Mouse (Mus musculus) left cerebral cortex, postnatal 36 days (tissue): ENCODE results near the gene Gm14862. TPM values are rescaled to one million over a fixed set of nuclear protein-coding genes. Genes with fewer than 3 reads are reported as not detected.
"Not testable (repeated sequence)": the region's sequence is repeated elsewhere in the genome, so short reads cannot be mapped to it uniquely, and the experiment has no call there.

Experiments
- DNase-seq, 2 experiments: peaks; one replicate each; pipeline ENCODE4 v3.0.0; 2021 to 2022; ENCODE audit warnings: low spot score in 2 of 2, mixed read lengths in 1 of 2
- intact Hi-C: fragments of 180-260 bp; cut with DNase I; formaldehyde crosslinking; loops from one replicate; pipeline ENCODE4 v1.15.1; 2025
- total RNA-seq, 2 experiments: library from RNA; stranded (reverse); gene quantifications; 2 replicates each; pipeline ENCODE4 v1.2.3; 2021

Gene Gm14862
- total RNA-seq, result not detected

GRCm38 (mm10) chrX:9256766-9257165 lies at the start of gene Gm14862:
Gene Gm14862, minus strand, starts transcription at chrX:9256899.
- no peak for DNase-seq
- intact Hi-C loops, result no loop called here

- DNase-seq, result no peak
- intact Hi-C loops, result no loop called here
Measured at GRCm38 (mm10) chrX:9303455-9303854, 46.8 kb upstream of the Gm14862 start.

DNA sequence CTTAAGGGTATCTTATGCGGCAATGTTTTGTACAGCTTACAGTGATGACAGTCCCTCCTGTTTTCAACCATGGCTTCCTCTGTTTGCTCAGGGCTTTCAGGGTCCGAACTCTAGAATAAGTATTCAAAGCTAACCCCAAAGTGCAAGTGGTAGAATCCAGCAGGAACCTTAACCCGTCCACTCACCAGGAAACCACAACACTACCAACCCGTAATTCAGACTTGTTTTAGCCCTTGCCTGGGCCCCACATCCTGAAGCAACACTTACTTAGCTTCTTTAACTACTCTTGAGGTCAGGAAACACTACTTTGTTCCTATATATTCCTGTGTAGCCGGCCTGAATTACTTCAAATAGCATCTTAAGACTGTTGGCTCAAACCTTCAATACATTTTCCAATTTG lies 46.1 kb upstream of the Gm14862 start:
- intact Hi-C loops, result no loop called here
- DNase-seq, result no peak

DNA sequence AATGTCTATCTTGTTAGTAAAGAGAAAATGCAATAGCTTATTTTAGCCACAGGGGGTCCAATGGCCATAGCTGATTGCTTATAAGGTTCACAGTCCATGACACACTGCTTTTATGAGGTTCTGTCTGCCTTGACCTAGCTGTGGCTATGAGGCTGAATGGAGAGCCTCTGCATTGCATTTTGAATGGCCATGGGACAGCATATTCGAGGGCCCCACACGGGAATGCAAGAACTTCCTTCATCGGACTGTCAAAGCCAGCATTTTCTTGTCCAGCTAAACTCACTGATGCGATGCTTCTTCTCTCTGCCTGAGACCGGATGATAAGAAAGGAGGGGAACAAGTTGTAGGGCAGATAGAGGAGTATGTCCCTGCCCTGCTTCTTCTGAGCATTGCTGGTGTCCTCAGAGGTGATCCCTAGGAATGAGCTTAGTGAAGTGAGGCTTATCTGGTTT lies 41.7 kb upstream of the Gm14862 start:
- no peak for DNase-seq
- intact Hi-C loops, result no loop called here

GRCm38 (mm10) chrX:9293140-9293829 lies 36.6 kb upstream of the Gm14862 start:
- DNase-seq, intact Hi-C loops: not testable (repeated sequence)

DNA sequence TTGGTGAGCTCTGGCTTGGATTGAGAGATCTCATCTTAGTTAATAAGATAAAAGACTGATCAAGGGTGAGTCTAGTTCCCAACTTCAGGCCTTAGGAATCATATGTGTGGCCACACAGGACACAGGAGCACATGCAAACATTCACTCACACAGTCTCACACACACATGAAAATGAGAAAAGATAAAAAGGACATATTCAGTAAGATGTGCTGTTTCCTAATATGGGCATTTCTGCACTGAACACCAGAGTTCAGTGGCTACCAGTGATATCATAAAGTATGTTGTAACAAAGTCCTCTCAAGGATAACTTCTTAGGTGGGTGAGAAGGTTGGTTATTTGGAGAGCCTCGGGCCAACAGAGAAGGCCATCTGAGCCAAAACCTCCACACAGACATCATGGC lies 26.8 kb upstream of the Gm14862 start, which contains the start of gene H2al1m:
TSS of gene H2al1m (plus strand) at position 301 of the 400 bp plus-strand sequence.
- intact Hi-C loops, DNase-seq: not testable (repeated sequence)

DNA sequence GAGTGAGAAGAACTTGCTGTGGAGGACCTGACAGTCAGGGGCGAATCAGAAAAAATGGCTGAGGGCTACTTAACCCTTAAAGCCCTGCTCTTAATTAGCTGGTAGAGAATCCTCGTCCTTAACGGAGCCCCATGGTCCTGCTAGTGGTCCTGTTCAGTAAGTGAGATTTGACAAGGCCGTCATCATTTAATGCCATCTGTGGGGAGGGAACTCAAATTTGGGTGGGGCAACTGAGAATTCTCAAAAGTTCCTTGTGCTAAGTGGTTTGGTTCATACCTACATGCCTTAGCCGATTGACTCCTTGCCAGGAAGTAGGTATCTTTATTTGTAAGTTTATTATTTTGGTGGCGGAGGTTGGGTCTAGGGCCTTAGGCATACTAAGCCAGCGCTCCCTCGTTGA lies 17.6 kb upstream of the Gm14862 start:
- intact Hi-C loops, result no loop called here
- DNase-seq, result no peak

GRCm38 (mm10) chrX:9273377-9274002 lies 16.8 kb upstream of the Gm14862 start:
- no peak for DNase-seq
- intact Hi-C loops, result no loop called here

DNA sequence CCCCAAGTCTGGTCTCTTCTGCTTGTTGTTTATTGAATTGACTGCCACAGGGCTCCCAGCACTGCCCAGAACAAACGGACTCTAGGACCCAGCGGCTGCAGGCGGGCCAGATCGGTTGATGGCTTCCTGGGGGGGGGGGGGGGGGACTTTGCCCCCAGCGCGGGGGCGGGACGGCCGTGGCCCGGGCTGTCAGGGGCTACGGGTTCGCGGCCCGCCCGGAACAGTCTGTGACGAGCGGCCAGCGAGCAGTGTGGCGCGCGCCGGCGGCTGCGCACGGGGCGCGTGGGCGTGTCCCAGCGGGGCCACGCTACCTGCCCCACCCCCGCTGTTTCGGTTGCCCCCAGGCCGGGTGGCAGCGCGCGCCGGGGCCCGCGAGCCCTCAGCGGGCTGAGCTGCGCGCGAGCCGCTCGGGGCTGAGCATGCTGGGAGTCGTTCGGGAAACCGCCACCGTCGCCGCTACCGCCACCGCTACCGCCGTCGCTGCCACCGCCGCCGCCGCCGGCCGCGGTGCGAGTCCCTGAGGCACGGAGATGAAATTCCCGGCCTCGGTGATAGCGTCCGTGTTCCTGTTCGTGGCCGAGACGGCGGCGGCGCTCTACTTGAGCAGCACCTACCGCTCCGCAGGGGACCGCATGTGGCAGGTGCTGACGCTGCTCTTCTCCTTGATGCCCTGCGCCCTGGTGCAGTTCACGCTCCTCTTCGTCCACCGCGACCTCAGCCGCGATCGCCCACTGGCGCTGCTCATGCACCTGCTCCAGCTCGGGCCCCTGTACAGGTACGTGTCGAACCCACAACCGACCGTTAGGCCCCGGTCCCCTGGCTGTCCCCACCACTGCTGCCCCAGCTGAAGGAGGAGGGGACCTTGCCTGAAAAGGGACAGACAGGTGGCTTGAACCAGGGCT lies 16.0 kb upstream of the Gm14862 start, which contains the start of gene Xk:
TSS of gene Xk (plus strand) at position 297 of the 902 bp plus-strand sequence.
- intact Hi-C loops, result no loop called here
- peak; percentile 38 to 50 for DNase-seq

GRCm38 (mm10) chrX:9271947-9272459 lies 15.3 kb upstream of the Gm14862 start:
- DNase-seq, result no peak
- intact Hi-C loops, result no loop called here

GRCm38 (mm10) chrX:9271112-9271511 lies 14.4 kb upstream of the Gm14862 start:
- intact Hi-C loops, result no loop called here
- no peak for DNase-seq

DNA sequence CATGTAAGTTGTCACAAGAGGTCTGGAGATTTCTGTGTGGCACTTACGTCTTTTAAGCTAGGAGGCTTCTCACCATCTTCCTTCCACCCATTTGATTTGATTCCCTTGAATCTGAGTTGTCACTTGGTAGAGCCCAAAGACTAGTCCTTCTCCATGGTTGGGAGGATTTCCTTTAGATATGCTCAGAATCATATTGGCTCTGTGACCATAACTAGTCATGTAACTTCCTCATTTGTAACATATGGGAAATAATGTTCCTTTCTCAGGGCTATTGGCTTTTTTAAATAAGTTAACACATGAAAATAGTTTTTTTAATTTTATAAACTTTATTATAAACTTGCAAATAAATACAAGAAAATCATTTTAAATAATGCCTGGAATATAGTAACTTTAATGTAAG lies 2.6 kb upstream of the Gm14862 start:
- no peak for DNase-seq
- intact Hi-C loops, result no loop called here

- intact Hi-C loops, result no loop called here
- DNase-seq, result no peak
Measured at GRCm38 (mm10) chrX:9257831-9258230, 1.1 kb upstream of the Gm14862 start.

DNA sequence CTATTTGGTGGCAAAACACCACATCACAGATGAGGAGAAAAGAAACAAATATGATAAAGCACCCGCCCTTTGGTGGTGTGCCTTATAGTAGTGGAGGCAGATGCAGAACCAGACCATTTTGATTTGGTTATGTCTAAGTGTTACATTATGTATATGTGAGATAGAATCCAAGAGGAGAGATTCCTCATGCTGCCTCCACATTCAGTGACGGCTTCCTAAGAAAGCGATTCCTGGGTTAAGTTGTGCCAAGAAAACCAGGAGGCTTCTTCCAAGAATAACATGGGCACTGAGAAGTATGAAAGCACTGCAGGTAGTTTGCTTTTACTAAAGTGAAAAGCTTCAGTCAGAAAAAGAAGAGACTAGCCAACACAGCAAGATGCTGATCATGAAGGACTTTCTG lies 1.8 kb downstream of the Gm14862 start:
- no peak for DNase-seq
- intact Hi-C loops, result no loop called here

- intact Hi-C loops, result no loop called here
- DNase-seq, result no peak
Measured at GRCm38 (mm10) chrX:9253990-9254389, 2.7 kb downstream of the Gm14862 start.

- intact Hi-C loops, result no loop called here
- DNase-seq, result no peak
Measured at GRCm38 (mm10) chrX:9248911-9249310, 7.8 kb downstream of the Gm14862 start.

- no peak for DNase-seq
- intact Hi-C loops, result no loop called here
Measured at GRCm38 (mm10) chrX:9244603-9245336, 11.9 kb downstream of the Gm14862 start.

DNA sequence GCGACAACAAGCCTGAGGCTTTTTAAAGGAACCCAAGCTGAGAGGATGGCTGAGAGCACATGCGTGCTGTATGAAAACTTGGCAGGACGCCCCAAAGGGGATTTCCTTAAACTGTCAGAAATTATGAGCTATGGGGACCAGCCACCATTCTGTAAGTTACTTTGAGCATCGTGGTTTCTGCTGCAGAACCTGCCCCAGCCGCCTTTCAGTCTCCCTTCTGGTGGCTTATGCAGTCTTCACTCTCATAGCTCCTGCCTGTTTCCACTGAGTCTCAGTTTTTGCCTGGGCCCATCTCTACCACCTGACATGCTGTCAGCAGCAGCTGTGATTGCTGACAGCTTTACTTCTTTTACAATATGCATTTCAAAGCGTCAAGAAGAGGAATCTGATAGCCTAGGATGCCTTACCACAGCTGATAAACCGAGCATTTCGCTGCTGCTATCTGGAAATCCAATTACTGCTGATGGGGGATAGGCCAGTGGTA lies 13.3 kb downstream of the Gm14862 start:
- DNase-seq, result no peak

More for the DNA sequence above, 13.3 kb downstream of the Gm14862 start:
- intact Hi-C loops, result no loop called here
